Mouse (Mus musculus) brain, embryonic 14.5 days (tissue): ENCODE measurements around the gene Sipa1l1. TPM values are rescaled to one million over a fixed set of nuclear protein-coding genes. Genes with fewer than 3 reads are reported as not detected.

Experiments
- DNase-seq: peaks from one replicate; pipeline ENCODE4 v3.0.0-alpha.2; 2011; ENCODE audit warnings: low read depth
- CTCF ChIP-seq: fragments of 200-500 bp; IDR thresholded peaks from 2 replicates; pipeline ENCODE4 v1.5.1; 2012; ENCODE audit warnings: inconsistent platforms, mild to moderate bottlenecking, moderate library complexity, borderline replicate concordance; ENCODE audit not compliant: insufficient read depth, insufficient read length; ENCODE audit errors: extremely low read depth
- POLR2A ChIP-seq: fragments of 200-500 bp; IDR thresholded peaks from 2 replicates; pipeline ENCODE4 v1.6.1; 2012; ENCODE audit warnings: mild to moderate bottlenecking, inconsistent platforms, borderline replicate concordance; ENCODE audit not compliant: poor library complexity, insufficient read depth, insufficient read length, severe bottlenecking; ENCODE audit errors: extremely low read depth
- polyA plus RNA-seq: library from polyadenylated mRNA; depleted of rRNA; stranded (reverse); fragments of >200 nt; gene quantifications from 2 replicates; pipeline ENCODE4 v1.2.3, GENCODE M21; 2012

The Sipa1l1 gene
- polyA plus RNA-seq, 1 experiment = 24.1 TPM

DNA sequence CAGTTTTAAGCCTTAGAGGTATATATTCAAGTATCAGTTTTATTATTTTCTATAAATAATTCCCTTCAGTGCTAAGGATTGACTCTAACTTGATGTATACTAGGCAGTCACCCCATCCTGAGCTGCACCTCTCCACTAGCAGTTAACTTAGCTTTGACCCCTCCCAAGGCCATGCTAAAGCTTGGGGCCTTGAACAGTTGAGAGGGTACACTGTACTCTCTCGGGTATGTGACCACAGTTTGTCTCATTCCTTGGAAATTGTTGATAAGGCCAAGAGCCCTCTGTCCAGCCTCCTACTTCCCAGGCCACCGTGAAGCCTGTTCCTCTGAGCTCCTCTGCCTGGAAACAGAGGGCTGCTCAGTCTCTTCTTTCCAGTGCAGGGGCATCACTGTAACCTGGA lies 187.4 kb downstream of the Sipa1l1 start:
- no peak for DNase-seq
- TF ChIP-seq CTCF (no peak), POLR2A (no peak)

- no peak for DNase-seq
- no peak for TF ChIP-seq CTCF
- TF ChIP-seq POLR2A = no peak
Observed at GRCm38 (mm10) chr12:82357431-82357830, 188.3 kb downstream of the Sipa1l1 start.

DNA sequence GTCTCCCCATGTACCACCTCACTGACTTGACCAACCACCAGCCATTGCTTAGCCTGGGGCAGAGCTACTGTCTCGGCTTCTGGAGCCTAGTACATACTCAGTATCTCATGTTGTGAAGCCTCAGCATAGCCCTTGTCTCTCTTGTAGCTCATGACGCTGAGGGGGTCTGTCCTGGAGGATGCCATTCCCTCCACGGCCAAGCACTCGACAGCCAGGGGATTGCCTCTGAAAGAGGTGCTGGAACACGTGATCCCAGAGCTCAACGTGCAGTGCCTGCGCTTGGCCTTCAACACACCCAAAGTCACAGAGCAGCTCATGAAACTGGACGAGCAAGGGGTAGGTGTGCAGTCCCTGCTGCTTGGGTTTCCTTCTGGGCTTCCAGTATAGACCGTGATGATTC lies 193.7 kb downstream of the Sipa1l1 start:
- no peak for DNase-seq
- TF ChIP-seq POLR2A (no peak), CTCF (no peak)

- DNase-seq = no peak
- no peak for TF ChIP-seq POLR2A
- TF ChIP-seq CTCF = no peak
Observed at GRCm38 (mm10) chr12:82364186-82364585, 195.1 kb downstream of the Sipa1l1 start.

DNA sequence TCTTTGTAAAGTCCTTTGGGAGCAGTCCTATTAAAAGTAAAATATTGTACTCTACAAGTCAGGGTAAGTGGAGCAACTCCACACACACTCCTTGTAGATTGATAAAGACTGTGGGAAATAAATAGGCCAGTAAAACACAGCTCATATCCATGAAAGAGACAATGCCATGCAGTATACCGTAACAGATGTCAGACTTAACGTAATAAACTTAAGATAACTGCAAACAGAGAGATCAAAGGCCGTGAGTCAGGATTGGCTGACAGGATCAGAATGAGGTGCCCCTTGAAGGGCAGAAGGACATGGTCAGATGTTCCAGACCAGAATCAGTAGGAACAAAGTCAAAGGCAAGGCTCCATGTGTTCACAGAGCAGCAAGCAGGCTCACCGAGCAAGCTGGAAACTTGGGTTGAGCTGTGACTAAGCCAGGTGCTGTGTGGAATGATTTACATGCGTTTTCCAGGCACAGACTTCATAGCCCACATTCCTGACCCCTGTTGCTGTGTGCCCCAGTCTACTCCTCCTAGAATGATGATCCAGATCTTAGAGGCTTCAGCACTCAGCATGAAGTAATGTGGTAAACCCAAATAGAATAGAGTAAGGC lies 196.3 kb downstream of the Sipa1l1 start:
- TF ChIP-seq POLR2A (no peak), CTCF (no peak)

GRCm38 (mm10) chr12:82366754-82367153 lies 197.6 kb downstream of the Sipa1l1 start:
- TF ChIP-seq POLR2A = no peak
- no peak for TF ChIP-seq CTCF
- no peak for DNase-seq

More for the DNA sequence above, 196.3 kb downstream of the Sipa1l1 start:
- DNase-seq = no peak

DNA sequence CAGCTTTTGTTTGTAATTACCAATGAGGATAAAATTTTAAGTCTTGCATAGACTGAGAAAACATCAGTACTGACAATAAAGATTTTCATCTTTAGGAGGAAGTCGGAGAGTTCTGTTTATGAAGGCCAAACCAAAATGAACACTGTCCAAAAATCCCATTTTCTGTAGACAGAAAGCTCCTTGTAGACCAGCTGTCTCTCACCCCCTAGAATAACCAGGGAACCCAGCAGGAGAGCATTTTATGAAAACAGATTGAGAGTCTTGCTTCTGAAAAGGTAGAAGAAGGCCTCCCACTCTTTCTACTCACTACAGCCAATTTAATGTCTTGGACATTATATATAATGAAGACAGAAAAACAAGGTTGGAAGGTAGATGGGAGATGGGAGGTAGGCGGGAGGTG lies 198.2 kb downstream of the Sipa1l1 start:
- DNase-seq = no peak
- TF ChIP-seq POLR2A (no peak), CTCF (no peak)

GRCm38 (mm10) chr12:82367986-82368385 lies 198.9 kb downstream of the Sipa1l1 start:
- no peak for DNase-seq
- TF ChIP-seq POLR2A (no peak), CTCF (no peak)

- peak; percentile 70 for DNase-seq
- TF ChIP-seq CTCF (no peak), POLR2A (no peak)
Observed at GRCm38 (mm10) chr12:82369402-82370160, 200.5 kb downstream of the Sipa1l1 start.

- TF ChIP-seq POLR2A = no peak
- TF ChIP-seq CTCF = no peak
- no peak for DNase-seq
Observed at GRCm38 (mm10) chr12:82371266-82371665, 202.1 kb downstream of the Sipa1l1 start.

DNA sequence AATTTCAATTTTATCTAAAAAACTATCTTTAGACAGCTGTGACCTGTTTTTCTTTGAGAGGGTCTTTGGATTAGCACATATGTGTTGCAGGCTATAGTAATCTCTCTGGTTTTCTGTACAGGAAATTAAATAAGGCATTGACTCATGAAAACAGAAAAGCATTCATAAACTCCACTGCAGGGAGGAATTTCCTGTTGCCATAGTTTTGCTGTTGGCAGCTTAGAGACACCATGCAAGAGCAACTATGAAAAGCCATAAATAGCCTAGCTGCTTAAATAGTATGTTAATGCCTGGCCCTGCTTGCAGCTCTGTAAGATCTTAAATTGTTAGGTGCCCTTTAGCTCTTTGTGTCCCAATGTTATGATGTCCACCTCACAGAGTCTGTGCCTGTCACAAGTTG lies 204.9 kb downstream of the Sipa1l1 start:
- DNase-seq = peak; percentile 68
- TF ChIP-seq POLR2A (no peak), CTCF (no peak)

GRCm38 (mm10) chr12:82382932-82383331 lies 213.8 kb downstream of the Sipa1l1 start:
- no peak for DNase-seq
- TF ChIP-seq CTCF (no peak), POLR2A (no peak)
